Mouse (Mus musculus) embryo, embryonic 11.5 days (tissue): Measurements from ENCODE around the gene Ak2.

Source experiments
- DNase-seq: peaks from one replicate; pipeline ENCODE4 v3.0.0-alpha.2; 2012; ENCODE audit warnings: low read depth, low spot score

Gene Ak2

GRCm38 (mm10) chr4:129048501-129049305 is 56.9 kb downstream of the Ak2 start:
- DNase-seq: no peak

- no peak for DNase-seq
Observed at GRCm38 (mm10) chr4:129049306-129050011, 57.7 kb downstream of the Ak2 start.

- DNase-seq: no peak
Observed at GRCm38 (mm10) chr4:129050365-129050764, 58.6 kb downstream of the Ak2 start.

GRCm38 (mm10) chr4:129050901-129051417 is 59.2 kb downstream of the Ak2 start:
- DNase-seq: no peak

GRCm38 (mm10) chr4:129051461-129052183 is 59.9 kb downstream of the Ak2 start:
- DNase-seq: no peak

GRCm38 (mm10) chr4:129054757-129055156 is 63.0 kb downstream of the Ak2 start:
- no peak for DNase-seq

- no peak for DNase-seq
Observed at GRCm38 (mm10) chr4:129055562-129055961, 63.8 kb downstream of the Ak2 start.

GRCm38 (mm10) chr4:129057533-129058206 is 65.9 kb downstream of the Ak2 start:
- peak; percentile 94 for DNase-seq

- DNase-seq: peak; percentile 13
Observed at GRCm38 (mm10) chr4:129058207-129059092, 66.7 kb downstream of the Ak2 start, which contains the start of gene Rnf19b. Gene Rnf19b (plus strand): TSS chr4:129058271.

- peak; percentile 31 for DNase-seq
Observed at GRCm38 (mm10) chr4:129059125-129059551, 67.4 kb downstream of the Ak2 start.

GRCm38 (mm10) chr4:129059922-129060321 is 68.2 kb downstream of the Ak2 start:
- no peak for DNase-seq
